Mouse (Mus musculus) spleen, adult 12 weeks (tissue): ENCODE measurements around the gene Cgref1.

ENCODE experiments used
- DNase-seq: peaks from one replicate; pipeline ENCODE4 v3.0.0; 2022; ENCODE audit warnings: low spot score

The Cgref1 gene

DNA sequence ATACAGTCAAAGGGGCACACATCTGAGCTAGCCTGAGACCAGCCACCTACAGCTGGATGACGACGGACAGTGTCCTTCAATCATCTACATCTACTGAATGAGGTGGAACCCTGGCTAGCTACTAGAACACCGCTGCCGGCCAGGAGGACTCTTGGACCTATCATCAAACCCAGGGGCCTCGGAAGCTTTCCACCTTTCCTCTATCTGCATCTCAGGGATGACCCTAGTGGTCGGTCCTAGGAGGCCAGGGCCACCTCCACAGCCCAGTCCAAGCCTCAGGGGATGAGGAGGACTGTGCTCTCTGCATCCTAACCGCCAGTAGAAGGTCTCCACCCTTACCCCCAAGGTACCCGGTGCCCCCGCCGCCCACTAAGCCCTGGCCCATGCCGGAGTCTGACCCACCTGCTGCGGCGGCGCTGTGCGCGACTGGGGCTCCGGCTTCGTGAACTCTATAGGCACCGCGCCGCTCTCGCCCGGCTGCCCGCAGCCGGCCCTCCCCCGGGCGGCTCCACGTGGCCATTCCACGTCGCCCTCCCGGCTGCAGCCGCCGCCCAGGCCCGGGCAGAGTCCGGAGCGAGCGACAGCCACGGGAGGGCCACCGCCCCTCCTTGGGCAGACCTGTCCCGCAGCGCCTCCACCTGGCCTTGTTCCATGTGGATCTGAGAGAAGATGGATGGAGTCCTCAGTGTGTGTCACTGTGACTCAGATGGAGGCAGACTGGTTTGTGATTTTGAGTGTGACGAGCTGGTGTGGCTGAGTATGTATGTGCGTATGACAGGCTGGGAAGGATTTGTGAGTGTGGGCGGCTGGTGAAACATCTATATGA is at the start of gene Cgref1:
Gene Cgref1, minus strand, starts transcription at position 636 of the 826 bp plus-strand sequence.
- no peak for DNase-seq

DNA sequence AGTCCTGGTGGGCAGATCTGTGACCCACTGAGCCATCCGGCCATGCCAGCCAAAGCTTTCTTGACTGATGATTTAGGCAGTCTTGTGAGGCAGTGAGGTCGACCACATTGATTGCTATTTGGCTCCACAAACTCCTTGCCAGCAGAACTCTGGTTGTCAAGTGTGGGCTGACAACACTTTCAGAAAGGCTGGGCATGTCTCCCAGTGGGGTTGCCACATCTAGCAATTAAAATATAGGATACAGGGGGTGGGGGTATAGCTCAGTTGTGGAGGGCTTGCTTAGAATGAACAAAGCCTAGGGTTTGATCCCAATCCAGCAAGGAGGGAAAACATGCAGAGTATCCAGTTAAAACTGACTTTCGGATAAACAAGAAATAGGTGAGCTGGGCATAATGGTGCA is 48.7 kb upstream of the Cgref1 start:
- DNase-seq = no peak

DNA sequence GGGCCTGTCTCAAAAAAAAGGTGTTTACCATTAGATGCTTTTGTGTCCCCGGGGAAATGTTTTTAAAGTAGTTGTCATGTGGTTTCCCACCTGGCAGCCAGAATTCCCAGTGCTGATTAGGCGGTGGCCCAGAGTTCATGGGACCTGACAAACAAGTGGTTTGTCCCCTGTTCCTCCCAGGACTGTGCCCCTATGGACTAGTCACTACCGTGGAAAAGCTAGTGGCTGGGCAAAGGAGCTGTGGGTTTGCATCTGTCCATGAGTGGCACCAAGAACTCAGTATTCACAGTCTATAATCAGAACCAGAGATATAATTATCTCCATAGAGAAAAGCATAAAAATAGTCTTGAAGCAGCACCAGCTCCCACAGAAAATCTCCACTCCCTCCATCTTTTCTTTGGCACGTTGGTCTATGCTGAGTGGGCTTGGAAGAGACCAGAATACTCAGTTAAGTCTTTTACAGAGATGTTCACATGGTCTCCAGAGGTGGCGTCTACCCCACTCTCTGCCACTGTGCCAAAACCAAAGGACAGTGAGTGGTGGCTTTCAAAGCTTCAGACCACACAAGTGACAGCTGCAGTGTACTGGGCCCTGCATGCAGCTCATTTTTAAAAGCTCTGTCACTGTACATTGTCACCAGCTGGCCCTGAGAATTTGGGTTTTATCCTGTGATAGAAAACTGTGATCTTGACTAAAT is 47.7 kb upstream of the Cgref1 start:
- DNase-seq = no peak

DNA sequence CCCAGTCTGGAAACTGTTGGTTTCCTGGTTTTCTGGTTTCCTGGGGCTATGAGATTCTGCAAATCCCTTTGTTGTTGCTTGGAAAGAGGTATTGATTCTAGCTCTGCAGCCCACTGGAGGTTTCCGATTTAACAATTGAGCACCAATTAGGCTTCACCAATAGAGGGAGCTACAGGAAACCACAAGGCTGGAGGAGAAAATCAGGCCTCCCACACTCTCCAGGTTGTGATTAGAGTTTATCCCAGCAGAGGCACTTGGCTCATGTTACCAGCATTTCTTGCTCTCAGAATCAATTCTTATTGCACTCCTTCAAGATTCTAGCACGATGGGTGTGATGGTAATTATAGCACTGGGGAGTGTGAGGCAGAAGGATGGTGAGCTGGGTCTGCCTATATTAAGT is 37.0 kb upstream of the Cgref1 start:
- no peak for DNase-seq

DNA sequence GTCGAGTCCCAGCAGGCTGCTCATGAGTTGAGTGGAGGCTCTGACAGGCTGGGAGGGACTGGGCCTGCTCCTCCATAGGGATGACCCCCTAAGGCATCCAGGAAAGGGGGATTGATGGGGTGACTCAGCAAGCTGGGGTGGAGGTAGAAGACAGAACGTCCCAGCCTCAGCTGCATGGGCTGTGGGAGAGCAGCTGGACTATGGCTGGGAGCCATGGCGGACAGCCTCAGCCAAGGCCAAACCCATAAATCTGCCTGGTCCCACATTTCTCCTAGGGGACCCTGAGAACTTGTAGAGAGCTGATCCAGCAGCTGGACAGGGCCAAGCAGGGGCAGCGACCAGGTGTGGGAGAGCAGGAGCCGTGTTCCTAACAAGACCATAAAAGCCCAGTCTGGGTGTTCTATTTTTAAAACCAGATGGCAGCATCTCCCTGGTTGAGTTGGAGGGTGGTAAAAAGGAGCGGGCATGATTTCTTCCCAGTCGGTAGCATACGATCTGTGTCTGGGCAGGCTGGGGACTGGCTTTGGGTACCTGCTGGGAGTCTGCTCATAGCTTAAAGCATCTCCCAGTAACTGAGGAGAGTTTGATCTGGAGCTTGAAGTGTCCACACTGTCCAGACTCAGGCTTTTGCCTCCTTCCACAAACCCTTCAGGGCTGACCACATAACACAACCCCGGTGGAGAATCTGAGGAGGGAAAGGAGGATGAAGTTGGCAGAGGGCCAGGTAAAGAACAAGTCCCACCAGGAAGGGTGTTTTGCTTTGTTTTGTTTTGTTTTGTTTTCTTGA is 29.7 kb upstream of the Cgref1 start:
- no peak for DNase-seq

DNA sequence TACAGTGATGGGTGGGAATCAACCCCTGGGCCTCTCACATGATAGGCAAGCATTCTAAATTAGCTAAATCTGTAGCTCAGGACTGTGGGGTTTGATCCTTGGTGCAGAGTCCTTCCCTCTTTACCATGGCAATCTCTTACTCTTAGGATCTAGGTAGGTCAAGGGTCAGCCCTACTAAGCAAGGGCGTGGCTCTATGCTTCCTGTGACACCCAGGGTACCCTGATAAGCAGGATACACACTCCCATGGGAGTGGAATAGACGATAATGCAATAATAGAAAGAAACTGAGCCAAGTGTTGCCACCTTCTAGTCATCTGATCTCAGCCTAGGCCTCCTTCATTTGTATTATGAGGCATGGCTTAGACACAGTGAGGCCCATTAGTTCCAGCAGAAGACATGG is 24.0 kb upstream of the Cgref1 start:
- no peak for DNase-seq

DNA sequence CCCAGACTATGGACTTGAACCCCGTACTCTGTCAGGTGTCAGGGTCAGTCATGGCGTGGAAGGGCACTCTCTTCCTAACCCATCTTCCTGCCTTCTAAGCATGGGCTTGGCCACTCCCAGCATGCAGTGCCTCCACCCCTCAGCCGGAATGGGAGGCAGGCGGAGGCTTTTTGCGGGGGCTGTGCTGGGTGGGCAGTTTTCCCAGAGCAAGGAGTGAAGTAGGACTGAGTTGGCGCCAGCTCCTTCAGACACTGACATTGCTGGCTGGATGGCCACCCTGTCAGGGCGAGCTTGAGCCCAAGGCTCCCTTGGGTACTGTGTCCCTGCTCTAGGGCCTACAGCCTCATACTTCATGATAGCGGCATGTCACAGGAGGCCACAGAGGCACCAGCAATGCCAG is 23.0 kb upstream of the Cgref1 start, which contains the start of gene Tcf23:
Gene Tcf23, plus strand, starts transcription at position 247 of the 400 bp plus-strand sequence.
- DNase-seq = no peak

DNA sequence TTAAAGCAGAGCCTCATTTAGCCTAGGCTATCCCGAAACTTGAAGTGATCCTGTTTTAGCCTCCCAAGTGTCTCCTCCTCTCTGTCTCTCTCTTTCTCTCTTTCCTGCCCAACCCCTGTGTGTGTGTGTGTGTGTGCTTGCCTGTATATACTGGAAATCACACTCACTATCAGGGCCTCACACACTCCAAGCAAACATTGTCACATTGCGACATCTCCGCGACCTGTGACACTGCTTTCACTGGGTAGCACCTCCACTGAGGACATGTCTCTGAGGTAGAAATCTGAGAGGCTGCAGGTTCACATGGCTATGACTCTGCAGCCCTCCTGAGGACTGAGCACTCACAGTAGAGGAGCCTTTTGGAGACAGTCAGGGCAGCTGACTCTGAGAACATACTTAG is 20.8 kb upstream of the Cgref1 start:
- DNase-seq = no peak

DNA sequence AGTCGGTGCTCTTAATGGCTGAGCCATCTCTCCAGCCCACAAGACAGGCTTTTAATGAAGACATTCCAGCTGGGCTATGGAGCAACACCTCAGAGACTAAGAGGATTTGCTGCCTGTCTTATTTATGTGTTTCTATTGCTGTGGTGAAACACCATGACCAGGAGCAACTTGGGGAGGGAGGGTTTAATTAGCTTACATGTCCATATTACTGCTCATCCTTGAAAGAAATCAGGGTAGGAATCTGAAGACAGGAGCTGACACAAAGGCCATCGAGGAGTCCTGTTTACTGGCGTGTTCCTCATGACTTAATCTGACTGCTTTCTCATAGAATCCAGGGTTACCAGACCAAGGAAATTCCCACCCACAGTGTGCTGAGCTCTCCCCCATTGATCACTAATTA is 18.5 kb upstream of the Cgref1 start:
- DNase-seq = no peak

DNA sequence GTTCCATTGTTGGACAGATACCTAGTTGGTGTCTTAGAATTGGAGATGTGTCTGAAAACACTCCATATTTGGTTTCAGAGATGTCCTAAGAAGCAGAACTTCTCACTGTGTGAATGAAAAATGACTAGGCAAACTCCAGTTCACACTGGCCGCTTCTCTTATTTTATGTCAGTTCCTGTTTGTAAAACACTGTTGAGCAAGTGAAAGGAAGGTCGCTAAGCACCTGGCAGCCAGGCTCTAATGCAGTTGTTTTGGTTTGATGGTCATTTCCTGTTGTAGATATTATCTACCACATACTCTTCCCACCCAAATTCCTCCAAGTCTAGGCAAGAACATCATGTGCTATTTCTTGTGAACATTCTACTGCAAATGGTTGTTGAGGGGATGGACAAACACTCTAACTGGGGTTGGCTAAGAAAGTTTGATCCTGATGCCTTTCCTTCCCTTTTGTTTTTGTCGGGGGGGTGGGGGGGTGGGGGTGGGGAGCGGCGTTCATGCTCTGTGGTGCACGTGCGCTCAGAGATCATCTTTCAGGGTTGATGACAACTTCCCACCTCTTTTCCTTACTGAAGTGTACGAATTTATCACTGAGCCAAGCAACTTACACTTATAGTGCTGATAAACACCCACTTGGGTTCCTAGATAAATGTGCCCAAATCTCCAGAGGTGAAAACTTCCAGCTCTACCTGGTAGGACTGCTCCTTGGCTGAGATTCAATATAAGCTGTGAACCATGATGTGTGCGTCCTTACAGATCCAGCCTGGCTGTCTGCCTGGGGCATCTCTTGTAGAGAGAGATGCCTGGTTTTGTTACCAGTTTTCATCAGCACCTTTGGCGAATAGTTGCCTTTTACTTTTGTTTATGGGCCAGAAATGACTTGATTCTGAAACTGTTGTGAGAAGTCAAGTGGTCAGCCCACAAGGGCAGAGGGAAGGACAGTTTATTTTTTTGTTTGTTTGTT is 16.4 kb upstream of the Cgref1 start:
- DNase-seq = no peak

DNA sequence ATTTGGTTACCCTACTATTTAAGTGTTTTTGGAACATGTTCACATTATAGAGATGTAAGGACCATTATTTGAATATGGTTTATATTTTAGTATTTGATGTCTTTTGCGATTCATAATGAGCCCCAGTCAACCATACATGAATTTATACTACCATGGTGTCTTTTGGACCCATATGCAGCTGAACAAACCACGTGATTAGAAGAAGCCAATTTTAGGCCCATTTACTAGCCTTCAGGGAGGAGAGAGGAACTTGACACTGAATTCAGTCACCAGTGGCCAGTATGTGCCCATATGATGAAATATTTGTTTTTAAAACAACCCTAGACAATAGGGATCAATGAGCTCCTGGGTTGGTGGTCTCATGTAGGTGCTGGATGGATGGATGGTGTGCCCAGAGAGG is 15.4 kb upstream of the Cgref1 start:
- no peak for DNase-seq

DNA sequence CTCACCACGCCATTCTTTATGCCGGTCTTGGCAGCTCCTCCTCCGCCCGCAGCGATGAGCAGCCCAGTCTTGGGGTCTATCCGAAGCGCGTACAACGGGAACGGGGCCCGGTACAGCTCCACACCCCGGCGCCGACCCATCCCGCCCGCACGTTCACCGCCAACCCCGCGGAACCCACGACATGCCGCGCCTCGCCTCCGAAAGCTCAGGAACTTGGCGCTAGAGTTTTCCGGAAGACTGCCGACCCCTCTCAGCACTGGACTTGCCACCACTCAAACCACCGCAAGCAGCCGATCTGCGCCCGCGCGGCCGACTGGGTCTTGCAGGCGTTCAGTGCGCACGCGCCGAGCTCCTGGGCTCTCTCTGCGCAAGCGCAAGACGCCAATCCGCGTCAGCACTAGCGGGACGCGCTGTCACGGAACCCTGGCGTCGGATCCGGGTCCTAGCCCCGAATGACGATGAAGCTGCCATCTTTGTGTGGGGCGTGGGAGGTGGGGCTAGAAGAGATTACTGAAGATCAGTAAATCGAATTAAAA is 14.6 kb upstream of the Cgref1 start, which contains the start of gene Preb:
Gene Preb, minus strand, starts transcription at position 396 of the 536 bp plus-strand sequence.
- DNase-seq = peak; percentile 95

DNA sequence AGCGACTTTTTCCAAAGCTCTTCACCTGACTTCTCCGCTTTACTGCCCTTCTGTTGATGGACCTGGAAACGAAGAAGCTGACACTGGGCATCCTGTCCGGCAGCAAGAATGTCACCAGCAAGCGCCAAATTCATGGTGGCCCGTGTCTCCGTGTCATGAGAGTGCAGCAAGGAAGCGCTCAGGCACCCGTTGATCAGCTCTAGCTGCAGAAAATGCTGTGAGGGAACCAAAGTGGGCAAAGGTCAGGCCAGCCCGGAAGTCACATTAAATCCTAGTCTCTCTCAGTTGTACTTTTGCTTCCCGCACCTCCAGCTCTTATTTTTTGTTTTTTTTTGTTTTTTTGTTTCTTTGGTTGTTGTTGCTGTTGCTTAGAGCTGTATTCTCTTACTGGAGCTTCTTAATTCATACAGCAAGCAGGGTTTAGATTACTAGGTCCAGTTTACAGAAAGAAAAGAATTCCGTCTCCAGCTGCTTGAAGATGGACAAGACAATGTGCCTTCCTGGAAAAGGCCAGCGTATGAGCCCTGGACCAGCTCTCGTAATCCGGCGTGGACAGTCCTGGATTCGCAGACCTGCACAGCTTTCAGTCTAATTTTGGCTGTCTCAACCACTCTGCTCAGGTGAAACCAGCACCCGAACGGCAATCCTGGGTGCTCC is 13.9 kb upstream of the Cgref1 start:
- DNase-seq = no peak

DNA sequence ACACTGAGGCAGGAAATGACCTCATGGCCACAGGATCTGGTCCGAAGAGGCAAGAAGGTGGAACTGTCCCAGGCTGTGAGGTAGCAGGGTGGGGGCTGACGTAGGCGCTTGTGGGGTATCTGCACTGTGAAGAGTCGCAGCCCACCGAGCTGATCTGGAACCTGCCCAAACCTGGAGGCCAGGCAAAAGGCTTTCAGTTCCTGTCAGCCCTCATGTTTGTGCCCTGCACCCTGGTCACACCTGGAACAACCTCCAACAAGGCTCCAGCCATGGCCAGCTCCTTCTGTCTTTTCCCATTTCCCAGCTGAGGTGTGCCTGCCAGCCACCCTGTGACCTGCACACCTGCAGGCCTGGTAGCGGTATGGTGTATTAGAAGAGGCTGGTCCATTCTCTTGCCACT is 12.5 kb upstream of the Cgref1 start:
- no peak for DNase-seq

DNA sequence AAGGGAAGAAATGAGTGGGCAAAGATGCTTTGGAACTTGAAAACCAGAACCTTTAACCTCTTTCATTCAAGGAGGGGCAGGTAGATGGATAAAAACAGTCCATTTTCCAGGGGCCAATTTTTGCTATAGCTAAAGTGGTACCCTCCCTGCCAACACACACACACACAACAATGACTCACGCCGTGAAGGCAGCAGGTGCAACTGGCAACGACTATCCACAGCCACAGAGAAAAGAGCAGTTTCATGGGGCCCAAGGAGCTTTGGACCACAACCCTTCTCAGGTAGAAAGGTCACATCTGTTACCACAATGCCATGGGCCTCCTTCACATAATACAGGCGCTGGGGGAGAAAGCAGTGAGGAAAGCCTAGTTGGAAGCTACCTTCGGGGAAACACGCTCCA is 10.4 kb upstream of the Cgref1 start:
- DNase-seq = no peak

DNA sequence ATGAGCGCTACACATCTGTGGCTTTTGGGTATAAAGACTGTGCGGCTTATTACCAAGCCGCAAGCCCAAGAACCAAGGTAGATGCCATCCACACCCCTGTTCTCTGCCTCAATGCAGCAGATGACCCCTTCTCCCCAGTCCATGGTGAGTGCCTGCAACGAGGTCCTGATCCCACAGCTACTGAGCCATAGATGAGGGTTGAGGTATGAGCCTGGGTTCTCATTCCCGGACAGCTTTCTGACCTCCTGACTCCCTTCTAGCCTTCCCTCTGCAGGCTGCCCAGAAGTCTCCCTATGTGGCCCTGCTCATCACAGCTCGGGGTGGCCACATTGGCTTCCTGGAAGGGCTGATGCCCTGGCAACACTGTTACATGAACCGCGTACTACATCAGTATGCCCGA is 9.2 kb upstream of the Cgref1 start:
- no peak for DNase-seq

DNA sequence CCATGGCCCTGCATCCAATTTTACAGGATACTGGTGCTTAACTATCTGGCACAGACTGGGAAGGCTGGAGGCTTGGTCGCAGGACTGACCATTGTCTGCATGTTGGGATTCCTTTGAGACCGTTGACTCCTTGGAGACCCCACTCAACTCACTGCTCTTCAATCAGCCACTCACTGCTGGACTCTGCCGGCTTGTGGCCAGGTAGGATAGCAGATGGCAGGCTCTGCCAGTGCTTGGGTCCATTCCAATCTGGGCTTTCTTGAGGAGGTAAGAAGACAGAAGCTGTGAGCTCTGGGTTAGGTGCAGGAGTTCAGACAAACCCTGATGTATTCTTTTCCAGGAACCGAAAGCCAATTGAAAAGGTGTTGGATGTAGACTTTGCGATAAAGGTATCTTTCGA is 8.7 kb upstream of the Cgref1 start:
- DNase-seq = no peak

DNA sequence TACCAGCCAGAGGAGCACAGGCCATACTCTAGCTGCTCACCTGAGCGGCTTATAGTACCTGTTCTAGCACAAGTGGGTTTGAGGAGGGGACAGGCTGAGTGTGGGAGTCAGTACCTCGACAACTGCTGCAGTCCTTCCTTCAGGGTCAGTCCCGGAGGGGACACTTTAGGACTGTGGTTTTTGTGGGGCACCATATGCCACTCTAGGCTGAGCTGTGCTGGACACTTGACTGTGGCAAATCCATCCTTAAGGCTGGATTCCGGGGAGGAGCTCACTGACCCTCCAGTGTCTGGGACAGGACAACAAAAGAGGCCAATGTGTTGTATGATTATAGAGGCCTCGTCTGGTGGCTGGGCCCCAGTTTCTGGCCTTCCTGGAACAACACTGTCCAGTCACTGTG is 7.2 kb upstream of the Cgref1 start:
- DNase-seq = no peak

DNA sequence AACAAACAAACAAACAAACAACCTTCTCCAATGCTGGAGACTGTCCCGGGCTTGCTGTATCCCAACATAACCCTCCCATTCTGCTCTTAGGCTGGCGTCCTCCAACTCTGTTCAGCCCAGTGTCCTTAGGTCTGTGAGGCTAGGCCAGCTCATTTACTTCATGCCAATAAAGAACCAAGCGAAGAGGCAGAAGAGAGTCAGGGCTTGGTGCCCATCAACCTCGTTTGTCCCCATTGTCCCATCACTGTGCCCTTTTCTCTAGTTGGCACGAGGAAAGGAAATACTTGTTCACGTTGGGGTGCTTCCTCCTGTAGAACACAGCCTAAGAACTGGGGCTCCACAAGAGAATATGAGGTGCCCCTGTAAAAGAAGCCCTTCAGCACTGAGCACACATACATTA is 6.3 kb upstream of the Cgref1 start:
- DNase-seq = no peak

DNA sequence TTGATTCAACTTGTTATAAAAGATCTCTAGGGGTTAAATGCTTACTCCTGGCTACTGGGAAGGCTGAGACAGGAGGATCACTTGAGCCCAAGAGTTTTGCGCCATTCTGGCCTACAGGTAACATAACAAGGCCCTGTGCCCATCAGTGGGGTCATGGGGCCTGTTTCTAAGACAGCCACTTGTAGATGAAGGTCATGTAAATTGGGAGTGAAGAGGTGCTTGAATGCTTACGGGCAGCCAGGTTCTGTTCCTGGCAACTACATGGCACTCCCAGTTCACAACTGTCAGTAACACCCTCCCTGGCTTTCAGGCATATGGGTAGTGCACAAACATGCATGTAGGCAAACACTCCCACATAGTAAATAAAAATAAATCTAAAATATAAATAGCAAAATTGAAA is 5.5 kb upstream of the Cgref1 start:
- DNase-seq = no peak

DNA sequence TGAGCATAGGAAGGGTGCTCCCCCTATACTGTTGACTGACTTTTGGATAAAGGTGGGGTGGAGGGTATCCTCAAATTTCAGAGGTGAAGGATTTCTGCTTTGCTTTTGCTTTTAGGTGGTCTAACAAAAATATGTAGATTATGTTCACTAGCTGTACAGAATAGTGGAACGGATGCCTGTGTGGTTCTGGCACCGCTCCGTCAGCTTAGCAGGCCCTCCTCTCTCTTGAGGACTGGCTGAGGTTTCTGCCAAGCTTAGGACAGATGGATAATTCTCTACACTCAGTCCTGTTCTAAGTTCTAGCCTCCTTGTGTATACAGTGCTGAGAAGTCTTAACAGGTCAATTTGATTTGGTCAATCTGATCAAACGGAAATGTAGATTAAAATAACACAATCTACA is 5.1 kb upstream of the Cgref1 start:
- DNase-seq = no peak
